Mouse (Mus musculus): ENCODE data around the gene Snrpd3.

DNA sequence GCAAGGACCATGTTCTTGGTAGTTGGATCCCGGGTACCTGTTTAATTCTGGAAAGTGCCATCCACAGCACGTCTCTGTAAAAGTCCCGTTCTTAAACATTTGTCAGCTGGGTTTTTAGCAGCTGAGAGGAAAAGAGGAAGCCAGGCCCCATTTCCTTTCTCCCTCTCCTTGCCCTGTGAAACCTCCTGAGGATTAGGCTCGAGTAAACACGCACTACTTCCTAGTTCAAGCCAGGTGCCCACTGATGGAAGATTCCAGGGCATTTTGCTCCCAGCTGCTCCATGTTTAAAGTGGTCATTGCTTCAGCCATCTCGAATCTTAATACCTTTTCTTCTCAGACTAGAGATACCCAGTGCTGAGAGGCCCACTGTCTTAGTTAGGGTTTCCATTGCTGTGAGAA is 32.6 kb upstream of the Snrpd3 start:
- TF ChIP-seq MAFK (IDR thresholded peaks at IDR 0.05; ENCODE audit: insufficient read depth, low read depth, low read length) (no peak), CHD2 (IDR thresholded peaks at IDR 0.05; ENCODE audit: low read depth, low read length) (no peak), ZNF384 (IDR thresholded peaks at IDR 0.05; ENCODE audit: low read depth, low read length) (no peak), HCFC1 (IDR thresholded peaks at IDR 0.05; ENCODE audit: borderline replicate concordance, insufficient read depth, low read length) (no peak), ZC3H11A (IDR thresholded peaks at IDR 0.05; ENCODE audit: borderline replicate concordance, low read depth, low read length) (no peak)
